Mouse (Mus musculus) liver, adult 2 months (tissue): ENCODE measurements around the gene Sp2.

Experiments used
- CTCF ChIP-seq: fragments of 200-500 bp; IDR thresholded peaks from 2 replicates; pipeline ENCODE4 v1.5.1; 2011; ENCODE audit warnings: low read depth, low read length, control low read depth
- POLR2A ChIP-seq: fragments of 200-500 bp; IDR thresholded peaks from 2 replicates; pipeline ENCODE4 v1.6.1; 2011; ENCODE audit warnings: low read length, control low read depth; ENCODE audit not compliant: insufficient read depth; ENCODE audit errors: extremely low read depth

- TF ChIP-seq POLR2A (no peak), CTCF (no peak)
Measured at GRCm38 (mm10) chr11:97032499-97032898, 49.7 kb upstream of the Sp2 start.
